Mouse (Mus musculus): ENCODE data around the gene Zbtb25. TPM values are rescaled to one million over a fixed set of nuclear protein-coding genes. Genes with fewer than 3 reads are reported as not detected.

Zbtb25 gene
- polyA plus RNA-seq (2014; fragmentation: Nextera tagmentation; extraction: Ambion mirVana): 17.5 and 17.9 TPM in 2 replicates

DNA sequence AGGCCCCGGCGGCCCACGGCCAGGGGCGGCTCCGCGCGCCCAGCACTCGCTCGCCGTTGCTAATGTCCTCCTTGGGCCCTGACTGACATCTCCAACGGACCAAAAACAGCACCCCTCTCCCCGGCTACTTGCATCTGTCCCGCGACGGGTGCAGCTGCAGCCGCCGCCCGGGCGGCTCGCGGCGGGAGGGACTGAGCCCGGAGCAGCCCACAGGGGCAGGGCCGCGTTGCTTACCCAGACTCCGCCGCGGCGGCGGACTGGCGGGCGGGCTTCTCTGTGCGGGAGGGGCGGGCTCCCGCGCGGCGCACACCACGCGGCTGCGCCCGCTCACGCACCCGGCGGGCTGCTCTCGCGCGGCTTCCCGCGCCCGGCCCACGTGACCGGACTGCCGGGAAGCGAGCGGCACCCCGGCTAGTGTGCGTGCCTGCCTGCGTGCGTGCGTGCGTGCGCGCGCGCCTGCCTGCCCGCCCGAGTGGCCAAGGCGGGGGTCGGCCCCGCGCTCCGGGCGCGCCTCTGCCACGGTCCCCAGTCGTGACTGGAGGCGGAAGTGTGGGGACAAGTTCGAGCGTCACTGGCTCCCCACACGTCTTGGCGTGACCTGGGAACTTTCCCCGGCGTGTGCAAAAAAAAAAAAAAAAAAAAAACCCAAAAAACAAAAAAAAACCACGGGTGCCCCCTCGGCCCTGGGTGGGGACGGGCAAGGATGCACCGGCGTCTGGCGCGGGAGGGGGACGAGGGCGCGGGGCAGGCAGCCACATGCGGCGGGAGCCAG, at the start of gene Zbtb25:
TSS of gene Zbtb25 (minus strand) at position 397 of the 772 bp plus-strand sequence.
- WGBS: under 1% methylated on average over 71 of the region's 96 CpGs
- H3K27me3 ChIP-seq (ENCODE audit: control insufficient read depth, insufficient read depth, low read length): no peaks in the 10 kb centered on the region
- no peaks in the 10 kb centered on the region for H3K36me3 ChIP-seq (ENCODE audit: control insufficient read depth, insufficient read depth, low read length)
- H3K4me3 ChIP-seq (ENCODE audit: low read depth, low read length): peak within 1 kb of the TSS; percentile 86
- H3K27ac ChIP-seq (ENCODE audit: low read depth, low read length): peak within 1 kb of the TSS; percentile 98
- H3K4me2 ChIP-seq (ENCODE audit: low read depth): peak within 1 kb of the TSS; percentile 89
- H3K9me3 ChIP-seq (ENCODE audit: control insufficient read depth, low read length): no peaks in the 10 kb centered on the region
- peak; percentile 70 for ATAC-seq (ENCODE audit: insufficient read depth, low FRiP score, low TSS enrichment)
- H3K9ac ChIP-seq (ENCODE audit: low read length): peak within 1 kb of the TSS; percentile 99
- peak; percentile 94 for DNase-seq (ENCODE audit: low spot score)
- peaks cover 28% of the 10 kb centered on the region for H3K4me1 ChIP-seq (ENCODE audit: control insufficient read depth, insufficient read depth, low read length)

DNA sequence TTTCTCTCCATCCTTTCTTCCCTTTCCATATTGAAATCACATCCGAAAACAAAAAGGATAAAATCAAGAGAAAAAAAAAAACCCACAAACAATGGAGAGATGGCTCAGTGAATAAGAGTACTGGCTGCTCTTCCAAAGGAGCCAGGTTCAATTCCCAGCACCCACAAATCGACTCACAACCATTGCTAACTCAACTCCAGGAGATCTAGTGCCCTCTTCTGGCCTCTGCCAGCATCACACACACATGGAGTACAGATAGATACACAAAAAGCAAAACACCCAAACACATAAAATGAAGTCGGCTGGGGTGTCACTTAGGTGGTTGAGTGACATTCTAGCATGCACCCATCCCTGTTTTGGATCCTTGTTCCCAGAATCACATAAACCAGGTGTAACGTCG, 48.9 kb upstream of the Zbtb25 start:
- ATAC-seq (ENCODE audit: insufficient read depth, low FRiP score, low TSS enrichment) (no peak), DNase-seq (ENCODE audit: low spot score) (no peak)
- Histone ChIP-seq H3K4me2 (ENCODE audit: low read depth) (no peak overlapping the region), H3K36me3 (ENCODE audit: control insufficient read depth, insufficient read depth, low read length) (no peaks in the 10 kb centered on the region), H3K9ac (ENCODE audit: low read length) (no peak overlapping the region), H3K27ac (ENCODE audit: low read depth, low read length) (no peak overlapping the region), H3K9me3 (ENCODE audit: control insufficient read depth, low read length) (no peaks in the 10 kb centered on the region), H3K27me3 (ENCODE audit: control insufficient read depth, insufficient read depth, low read length) (no peaks in the 10 kb centered on the region), H3K4me3 (ENCODE audit: low read depth, low read length) (no peak overlapping the region), H3K4me1 (ENCODE audit: control insufficient read depth, insufficient read depth, low read length) (0 out of 2 replicates have a peak, but pooled peaks cover 2% of the 10 kb centered on the region)
- WGBS: 94% methylated on average over 5 of the region's 5 CpGs

DNA sequence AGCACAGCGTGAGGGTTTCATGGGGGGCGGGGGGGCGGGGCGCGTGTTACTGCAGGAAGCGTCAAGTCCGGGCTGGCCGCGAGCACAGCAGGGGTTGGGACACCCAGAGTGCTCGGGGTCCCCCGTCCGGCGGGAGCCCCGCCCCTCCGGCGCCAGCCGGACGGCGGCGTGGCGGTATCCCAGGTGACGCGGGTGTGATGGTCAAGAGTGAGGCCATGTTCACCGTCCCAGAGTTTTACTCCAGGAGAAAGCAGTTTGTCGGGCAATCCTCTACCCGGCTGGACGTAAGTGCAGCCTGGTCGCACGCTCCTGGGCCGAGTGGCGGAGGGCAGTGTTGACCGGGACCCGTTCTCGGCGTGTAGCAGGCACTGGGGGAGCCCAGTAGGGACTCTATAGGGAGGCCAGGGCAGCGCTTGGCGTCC, 48.0 kb upstream of the Zbtb25 start, which contains the start of gene Ppp1r36:
TSS of gene Ppp1r36 (plus strand) at position 106 of the 422 bp plus-strand sequence.
- Histone ChIP-seq H3K36me3 (ENCODE audit: control insufficient read depth, insufficient read depth, low read length) (no peaks in the 10 kb centered on the region), H3K4me3 (ENCODE audit: low read depth, low read length) (peak within 1 kb of the TSS; percentile 33), H3K27me3 (ENCODE audit: control insufficient read depth, insufficient read depth, low read length) (no peaks in the 10 kb centered on the region), H3K9ac (ENCODE audit: low read length) (peak within 1 kb of the TSS; percentile 23; the same call in 1 of the 2 replicates), H3K4me2 (ENCODE audit: low read depth) (peak within 1 kb of the TSS; percentile 55), H3K4me1 (ENCODE audit: control insufficient read depth, insufficient read depth, low read length) (0 out of 2 replicates have a peak, but pooled peaks cover 2% of the 10 kb centered on the region), H3K27ac (ENCODE audit: low read depth, low read length) (no peak within 1 kb of the TSS), H3K9me3 (ENCODE audit: control insufficient read depth, low read length) (no peaks in the 10 kb centered on the region)
- peak; percentile 48 for DNase-seq (ENCODE audit: low spot score)
- 0 out of 2 replicates have a peak, but pooled peaks have one; percentile 20 for ATAC-seq (ENCODE audit: insufficient read depth, low FRiP score, low TSS enrichment)
- under 1% methylated on average over 37 of the region's 37 CpGs for WGBS

DNA sequence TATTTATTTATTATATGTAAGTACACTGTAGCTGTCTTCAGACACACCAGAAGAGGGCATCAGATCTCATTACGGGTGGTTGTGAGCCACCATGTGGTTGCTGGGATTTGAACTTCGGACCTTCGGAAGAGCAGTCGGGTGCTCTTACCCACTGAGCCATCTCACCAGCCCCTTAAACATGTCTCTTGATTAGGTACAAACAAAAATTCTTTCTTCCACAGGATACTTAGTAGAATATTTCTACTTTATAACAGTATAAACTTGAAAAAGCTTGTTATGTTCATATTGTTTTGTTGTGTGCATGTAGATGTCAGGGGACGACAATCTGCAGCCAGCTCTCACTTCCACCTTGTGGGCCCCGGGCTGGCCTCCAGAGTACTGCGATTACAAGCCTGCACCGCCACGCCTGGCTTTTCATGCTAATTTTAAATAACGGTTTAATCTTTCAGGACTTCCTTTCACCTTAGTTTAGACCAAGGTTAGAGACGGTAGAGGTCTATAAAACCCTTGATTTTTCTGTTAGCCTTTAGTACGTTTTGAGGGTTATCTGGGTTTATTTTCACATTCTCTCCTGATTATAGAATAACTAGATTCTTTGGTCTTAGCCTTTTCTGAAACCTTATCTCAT, 46.1 kb upstream of the Zbtb25 start:
- WGBS: 86% methylated on average over 11 of the region's 12 CpGs

DNA sequence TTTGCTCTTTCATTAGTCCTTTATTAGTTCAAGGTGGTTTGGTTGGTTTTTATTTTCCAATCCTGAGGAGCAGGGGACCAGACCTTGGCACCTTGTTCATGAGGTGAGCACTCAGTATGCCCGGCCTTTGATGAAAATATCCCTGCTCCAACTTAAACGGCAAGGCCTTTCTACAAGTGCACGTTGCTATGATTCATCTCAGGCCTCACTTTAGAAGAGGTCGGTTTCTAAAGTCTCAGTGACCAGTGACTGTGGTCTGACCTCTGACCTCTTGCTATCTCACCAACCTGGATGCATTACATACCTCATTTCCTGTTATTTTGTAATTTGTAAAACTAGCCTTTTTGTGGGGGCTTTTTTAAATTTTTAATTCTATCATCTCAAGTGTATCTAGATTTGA, 39.8 kb upstream of the Zbtb25 start:
- Histone ChIP-seq H3K4me1 (ENCODE audit: control insufficient read depth, insufficient read depth, low read length) (peaks cover 6% of the 10 kb centered on the region), H3K4me3 (ENCODE audit: low read depth, low read length) (no peak overlapping the region), H3K36me3 (ENCODE audit: control insufficient read depth, insufficient read depth, low read length) (no peaks in the 10 kb centered on the region), H3K27me3 (ENCODE audit: control insufficient read depth, insufficient read depth, low read length) (peaks cover 36% of the 10 kb centered on the region), H3K9ac (ENCODE audit: low read length) (no peak overlapping the region), H3K27ac (ENCODE audit: low read depth, low read length) (no peak overlapping the region), H3K4me2 (ENCODE audit: low read depth) (no peak overlapping the region), H3K9me3 (ENCODE audit: control insufficient read depth, low read length) (no peaks in the 10 kb centered on the region)
- DNase-seq (ENCODE audit: low spot score): no peak
- WGBS: 67% methylated on average over 4 of the region's 4 CpGs
- no peak for ATAC-seq (ENCODE audit: insufficient read depth, low FRiP score, low TSS enrichment)

More for the DNA sequence above, 46.1 kb upstream of the Zbtb25 start:
- Histone ChIP-seq H3K27ac (ENCODE audit: low read depth, low read length) (no peak overlapping the region), H3K4me2 (ENCODE audit: low read depth) (no peak overlapping the region), H3K36me3 (ENCODE audit: control insufficient read depth, insufficient read depth, low read length) (no peaks in the 10 kb centered on the region), H3K9ac (ENCODE audit: low read length) (no peak overlapping the region), H3K9me3 (ENCODE audit: control insufficient read depth, low read length) (no peaks in the 10 kb centered on the region), H3K4me1 (ENCODE audit: control insufficient read depth, insufficient read depth, low read length) (0 out of 2 replicates have a peak, but pooled peaks cover 2% of the 10 kb centered on the region), H3K4me3 (ENCODE audit: low read depth, low read length) (no peak overlapping the region), H3K27me3 (ENCODE audit: control insufficient read depth, insufficient read depth, low read length) (no peaks in the 10 kb centered on the region)
- DNase-seq (ENCODE audit: low spot score): no peak
- no peak for ATAC-seq (ENCODE audit: insufficient read depth, low FRiP score, low TSS enrichment)

DNA sequence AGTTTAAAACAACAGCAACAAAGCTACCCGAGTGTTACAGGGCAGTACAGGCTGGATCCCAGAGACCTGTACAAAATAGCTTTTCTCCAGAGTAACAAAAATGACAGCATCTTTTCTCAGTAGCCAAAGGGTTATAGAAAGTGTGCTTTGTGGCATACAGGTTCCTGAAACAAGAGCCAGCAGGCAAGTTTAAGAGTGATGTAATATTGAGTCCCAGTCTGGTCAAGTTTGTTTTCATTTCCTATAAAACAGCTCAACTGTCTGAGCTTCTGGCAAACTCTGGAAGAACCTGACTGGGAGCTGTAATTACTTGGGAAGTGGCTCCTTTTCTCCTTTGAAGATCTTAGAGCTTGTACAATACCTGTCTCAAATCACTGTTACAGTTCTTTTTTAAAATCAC, 37.8 kb upstream of the Zbtb25 start:
- ATAC-seq (ENCODE audit: insufficient read depth, low FRiP score, low TSS enrichment) (no peak), DNase-seq (ENCODE audit: low spot score) (no peak)
- no peaks in the 10 kb centered on the region for H3K9me3 ChIP-seq (ENCODE audit: control insufficient read depth, low read length)
- peaks cover 6% of the 10 kb centered on the region for H3K4me1 ChIP-seq (ENCODE audit: control insufficient read depth, insufficient read depth, low read length)
- 48% methylated on average over 1 of the region's 1 CpGs for WGBS
- H3K27me3 ChIP-seq (ENCODE audit: control insufficient read depth, insufficient read depth, low read length): peaks cover 36% of the 10 kb centered on the region
- H3K4me2 ChIP-seq (ENCODE audit: low read depth): no peak overlapping the region
- H3K9ac ChIP-seq (ENCODE audit: low read length): no peak overlapping the region
- no peaks in the 10 kb centered on the region for H3K36me3 ChIP-seq (ENCODE audit: control insufficient read depth, insufficient read depth, low read length)
- no peak overlapping the region for H3K4me3 ChIP-seq (ENCODE audit: low read depth, low read length)
- H3K27ac ChIP-seq (ENCODE audit: low read depth, low read length): no peak overlapping the region

DNA sequence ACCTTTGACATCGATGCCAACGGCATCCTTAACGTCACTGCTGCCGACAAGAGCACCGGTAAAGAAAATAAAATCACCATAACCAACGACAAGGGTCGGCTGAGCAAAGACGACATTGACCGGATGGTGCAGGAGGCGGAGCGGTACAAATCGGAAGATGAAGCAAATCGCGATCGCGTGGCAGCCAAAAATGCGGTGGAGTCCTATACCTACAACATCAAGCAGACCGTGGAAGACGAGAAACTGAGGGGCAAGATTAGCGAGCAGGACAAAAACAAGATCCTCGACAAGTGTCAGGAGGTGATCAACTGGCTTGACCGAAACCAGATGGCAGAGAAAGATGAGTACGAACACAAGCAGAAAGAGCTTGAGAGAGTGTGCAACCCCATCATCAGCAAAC, 36.6 kb upstream of the Zbtb25 start:
- peak; percentile 44 for DNase-seq (ENCODE audit: low spot score)
- peaks cover 36% of the 10 kb centered on the region for H3K27me3 ChIP-seq (ENCODE audit: control insufficient read depth, insufficient read depth, low read length)

DNA sequence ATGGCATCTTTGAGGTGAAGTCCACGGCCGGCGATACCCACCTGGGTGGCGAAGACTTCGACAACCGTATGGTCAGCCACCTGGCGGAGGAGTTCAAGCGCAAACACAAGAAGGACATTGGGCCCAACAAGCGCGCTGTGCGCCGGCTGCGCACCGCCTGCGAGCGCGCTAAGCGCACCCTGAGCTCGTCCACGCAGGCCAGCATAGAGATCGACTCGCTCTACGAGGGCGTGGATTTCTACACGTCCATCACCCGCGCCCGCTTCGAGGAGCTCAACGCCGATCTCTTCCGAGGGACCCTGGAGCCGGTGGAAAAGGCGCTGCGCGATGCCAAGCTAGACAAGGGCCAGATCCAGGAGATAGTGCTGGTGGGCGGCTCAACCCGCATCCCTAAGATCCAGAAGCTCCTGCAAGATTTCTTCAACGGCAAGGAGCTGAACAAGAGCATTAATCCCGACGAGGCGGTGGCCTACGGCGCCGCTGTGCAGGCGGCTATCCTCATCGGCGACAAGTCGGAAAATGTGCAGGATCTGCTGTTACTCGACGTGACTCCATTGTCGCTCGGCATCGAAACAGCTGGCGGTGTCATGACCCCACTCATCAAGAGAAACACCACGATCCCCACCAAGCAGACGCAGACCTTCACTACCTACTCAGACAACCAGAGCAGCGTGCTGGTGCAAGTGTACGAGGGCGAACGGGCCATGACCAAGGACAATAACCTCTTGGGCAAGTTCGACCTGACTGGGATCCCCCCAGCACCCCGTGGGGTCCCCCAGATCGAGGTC, 36.0 kb upstream of the Zbtb25 start:
- H3K4me3 ChIP-seq (ENCODE audit: low read depth, low read length): peak overlapping the region; percentile 63
- no peak overlapping the region for H3K9ac ChIP-seq (ENCODE audit: low read length)
- H3K27me3 ChIP-seq (ENCODE audit: control insufficient read depth, insufficient read depth, low read length): peaks cover 36% of the 10 kb centered on the region
- WGBS: 3% methylated on average over 64 of the region's 64 CpGs
- DNase-seq (ENCODE audit: low spot score) (peak; percentile 55), ATAC-seq (ENCODE audit: insufficient read depth, low FRiP score, low TSS enrichment) (no peak)
- peak overlapping the region; percentile 75 for H3K4me2 ChIP-seq (ENCODE audit: low read depth)
- H3K9me3 ChIP-seq (ENCODE audit: control insufficient read depth, low read length): no peaks in the 10 kb centered on the region
- H3K4me1 ChIP-seq (ENCODE audit: control insufficient read depth, insufficient read depth, low read length): peaks cover 6% of the 10 kb centered on the region
- no peaks in the 10 kb centered on the region for H3K36me3 ChIP-seq (ENCODE audit: control insufficient read depth, insufficient read depth, low read length)
- H3K27ac ChIP-seq (ENCODE audit: low read depth, low read length): no peak overlapping the region

More for the DNA sequence above, 36.6 kb upstream of the Zbtb25 start:
- no peaks in the 10 kb centered on the region for H3K36me3 ChIP-seq (ENCODE audit: control insufficient read depth, insufficient read depth, low read length)
- H3K9ac ChIP-seq (ENCODE audit: low read length): no peak overlapping the region
- H3K4me1 ChIP-seq (ENCODE audit: control insufficient read depth, insufficient read depth, low read length): peaks cover 6% of the 10 kb centered on the region
- no peak overlapping the region for H3K27ac ChIP-seq (ENCODE audit: low read depth, low read length)
- no peak for ATAC-seq (ENCODE audit: insufficient read depth, low FRiP score, low TSS enrichment)
- peak overlapping the region; percentile 12; the same call in 1 of the 2 replicates for H3K4me3 ChIP-seq (ENCODE audit: low read depth, low read length)
- no peaks in the 10 kb centered on the region for H3K9me3 ChIP-seq (ENCODE audit: control insufficient read depth, low read length)
- WGBS: 3% methylated on average over 23 of the region's 23 CpGs
- H3K4me2 ChIP-seq (ENCODE audit: low read depth): 0 out of 2 replicates have a peak overlapping the region, but pooled peaks have one; percentile 12
